Mouse (Mus musculus): Measurements from ENCODE around the gene 2610021A01Rik. TPM values are rescaled to one million over a fixed set of nuclear protein-coding genes. Genes with fewer than 3 reads are reported as not detected.

The 2610021A01Rik gene
- 45.1 TPM for total RNA-seq (2023)

GRCm38 (mm10) chr7:41599034-41599813 lies at the start of gene 2610021A01Rik:
2610021A01Rik (plus strand) TSS chr7:41599230.

GRCm38 (mm10) chr7:41573562-41573961 lies 25.5 kb upstream of the 2610021A01Rik start, which contains the start of gene Gm6871:
Gm6871 (minus strand) TSS chr7:41573662.

GRCm38 (mm10) chr7:41632409-41633220 lies 33.6 kb downstream of the 2610021A01Rik start, which contains the start of gene Zfp788:
Zfp788 (plus strand) TSS chr7:41633203.

Other genes with a start within 250 kb of the 2610021A01Rik start
- gene AI987944, start 205.9 kb upstream of the 2610021A01Rik start, total RNA-seq (2023): 13.2 TPM
- not detected for gene Vmn2r57, start 150.5 kb upstream of the 2610021A01Rik start, total RNA-seq (2023)
- 0.34 TPM for gene Gm20449, start 99.8 kb upstream of the 2610021A01Rik start, total RNA-seq (2023)
- 8.1 TPM for gene AW146154, start 99.3 kb upstream of the 2610021A01Rik start, total RNA-seq (2023)
- not detected for gene Gm6871, start 25.6 kb upstream of the 2610021A01Rik start, total RNA-seq (2023)
- gene Zfp788, start 34.0 kb downstream of the 2610021A01Rik start, total RNA-seq (2023): 20.7 TPM

Measured in CD8-positive naive resting alpha-beta T cell, adult 57 days (primary cell).